Mouse (Mus musculus) olfactory bulb, adult 2 months (tissue): ENCODE data around the gene Actg2.

Experiments used
- CTCF ChIP-seq: fragments of 200-500 bp; IDR thresholded peaks from 2 replicates; pipeline ENCODE4 v1.5.1; 2012; ENCODE audit warnings: low read depth, mild to moderate bottlenecking, low read length, moderate library complexity; ENCODE audit not compliant: insufficient read depth
- POLR2A ChIP-seq: fragments of 200-500 bp; IDR thresholded peaks from 2 replicates; pipeline ENCODE4 v1.6.1; 2012; ENCODE audit warnings: mild to moderate bottlenecking, low read depth, low read length, moderate library complexity; ENCODE audit not compliant: insufficient read depth

DNA sequence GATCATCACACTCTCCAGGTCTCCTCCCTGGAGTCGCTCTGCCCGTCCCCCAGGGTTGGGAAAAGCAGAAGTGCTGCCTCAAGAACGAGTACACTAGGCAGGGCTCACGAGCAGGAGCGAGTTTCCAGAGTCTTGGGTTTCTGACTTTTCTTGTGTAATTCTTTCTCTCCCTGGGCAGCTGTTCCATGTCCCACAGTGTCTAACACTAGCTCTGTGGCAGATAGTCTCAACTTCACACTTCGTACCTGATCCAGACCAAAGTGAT lies 662 bp upstream of the Actg2 start:
- no peak for TF ChIP-seq CTCF
- no peak for TF ChIP-seq POLR2A
